Mouse (Mus musculus): ENCODE results near the gene Ccnc. TPM values are rescaled to one million over a fixed set of nuclear protein-coding genes. Genes with fewer than 3 reads are reported as not detected.

Ccnc gene
- 38.9 and 39.7 TPM in 2 replicates for polyA plus RNA-seq (2015; fragmentation: Nextera tagmentation; extraction: Ambion mirVana)

DNA sequence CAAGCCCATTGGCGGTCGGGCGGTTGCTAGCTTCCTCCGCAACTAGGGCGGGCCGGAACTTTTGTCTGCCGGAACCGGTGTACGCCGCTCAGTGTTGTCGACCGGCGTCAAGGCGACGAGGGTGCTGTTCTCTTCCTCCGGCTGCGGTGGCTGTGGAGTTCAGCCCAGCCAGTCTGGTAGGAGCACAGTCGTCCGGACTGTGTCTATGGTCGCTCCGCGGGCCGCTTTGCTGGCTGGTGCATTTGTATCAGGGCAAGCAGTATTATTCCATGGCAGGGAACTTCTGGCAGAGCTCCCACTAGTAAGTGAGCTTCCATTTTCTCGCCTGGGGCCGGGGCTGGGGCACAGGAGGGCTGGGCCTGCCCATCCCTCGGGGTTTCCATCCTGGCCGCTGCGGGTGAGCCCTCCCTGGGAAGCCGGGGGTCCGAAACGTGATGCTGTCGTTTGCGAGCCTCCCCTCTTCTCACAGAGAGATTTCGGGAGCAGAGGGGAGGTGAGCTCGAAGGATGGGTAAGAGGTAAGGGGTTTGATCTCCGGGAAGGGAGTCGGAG is at the start of gene Ccnc:
Ccnc (plus strand) TSS at position 87 of the 551 bp plus-strand sequence.
- DNase-seq (ENCODE audit: low spot score) = peak; percentile 89

DNA sequence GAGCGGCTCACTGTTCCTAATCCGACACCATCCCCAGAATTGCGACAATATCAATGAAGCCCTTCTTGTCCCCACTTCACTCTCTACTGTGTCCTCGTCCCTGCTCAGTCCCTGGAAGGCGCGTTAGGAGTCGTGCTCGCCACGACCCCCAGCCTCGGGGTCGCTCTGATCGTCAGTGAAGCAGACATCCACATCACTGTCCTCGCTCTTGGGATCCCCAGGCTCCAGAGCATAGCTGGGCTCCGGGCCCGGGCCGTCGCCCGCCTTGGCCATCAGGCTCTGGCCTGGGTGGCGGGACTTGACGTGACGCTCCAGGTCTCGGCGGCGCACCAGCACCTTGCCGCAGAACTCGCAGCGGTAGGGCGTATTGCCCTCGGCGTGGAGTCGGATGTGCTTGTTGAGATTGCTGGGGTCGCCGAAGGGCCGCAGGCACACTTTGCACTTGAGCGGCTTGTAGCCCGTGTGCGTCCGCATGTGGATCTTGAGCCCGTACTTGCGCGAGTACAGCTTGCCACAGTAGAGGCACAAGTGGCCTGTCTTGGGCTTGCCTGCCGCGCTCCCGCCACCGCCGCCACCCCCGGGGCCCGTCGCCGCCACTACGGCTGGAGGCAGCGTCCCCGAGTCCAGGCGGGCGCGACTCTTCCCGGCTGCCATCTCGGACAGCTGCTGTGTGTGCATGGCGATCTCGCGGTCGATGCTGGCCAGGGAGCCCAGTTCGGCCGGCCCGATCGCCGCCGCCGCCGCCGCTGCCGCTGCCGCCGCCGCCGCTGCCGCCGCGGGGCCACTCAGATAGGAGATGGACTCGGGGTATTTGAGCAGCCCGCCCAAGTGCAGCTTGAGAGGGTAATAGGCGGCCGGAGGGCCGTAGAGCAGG is 49.2 kb upstream of the Ccnc start:
- no peak for DNase-seq (ENCODE audit: low spot score)

- DNase-seq (ENCODE audit: low spot score) = no peak
Measured at GRCm38 (mm10) chr4:21678975-21679623, 48.4 kb upstream of the Ccnc start.

GRCm38 (mm10) chr4:21679624-21680480 is 47.6 kb upstream of the Ccnc start:
- DNase-seq (ENCODE audit: low spot score) = no peak

- DNase-seq (ENCODE audit: low spot score) = no peak
Measured at GRCm38 (mm10) chr4:21680971-21681370, 46.5 kb upstream of the Ccnc start.

DNA sequence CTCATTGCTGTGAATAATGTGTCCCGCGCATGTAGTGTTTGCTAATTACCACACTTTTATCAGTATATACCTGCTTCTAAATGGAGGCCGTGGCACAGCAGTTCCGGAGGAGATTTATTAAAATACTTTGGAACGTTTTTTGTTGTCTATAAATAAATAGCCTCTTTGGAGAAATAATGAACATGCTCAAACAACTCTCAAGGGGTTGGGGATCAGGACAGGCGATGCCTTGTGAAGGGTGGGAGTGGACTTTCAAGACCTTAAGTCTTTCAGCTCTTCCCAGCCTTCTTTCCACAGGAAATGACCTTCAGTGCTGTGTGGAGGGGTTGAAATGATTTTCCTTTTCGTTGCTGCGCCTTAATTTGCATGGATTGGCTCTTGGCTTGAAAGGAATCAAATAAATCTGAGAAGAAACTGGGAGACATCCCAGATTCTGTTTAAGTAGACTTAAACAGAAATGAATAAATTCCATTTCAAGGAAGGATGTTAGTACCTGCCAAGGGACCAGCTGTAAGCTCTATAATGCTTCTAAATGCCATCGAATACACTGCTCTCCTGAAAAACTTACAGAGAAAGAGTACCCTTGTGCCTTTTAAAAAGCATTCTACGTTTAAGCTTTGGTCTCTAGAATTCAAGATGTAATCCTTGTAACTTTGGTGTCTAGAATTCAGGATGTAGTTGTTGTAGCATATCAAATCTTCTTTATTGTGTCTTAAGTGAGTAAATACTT is 44.9 kb upstream of the Ccnc start:
- DNase-seq (ENCODE audit: low spot score) = no peak

DNA sequence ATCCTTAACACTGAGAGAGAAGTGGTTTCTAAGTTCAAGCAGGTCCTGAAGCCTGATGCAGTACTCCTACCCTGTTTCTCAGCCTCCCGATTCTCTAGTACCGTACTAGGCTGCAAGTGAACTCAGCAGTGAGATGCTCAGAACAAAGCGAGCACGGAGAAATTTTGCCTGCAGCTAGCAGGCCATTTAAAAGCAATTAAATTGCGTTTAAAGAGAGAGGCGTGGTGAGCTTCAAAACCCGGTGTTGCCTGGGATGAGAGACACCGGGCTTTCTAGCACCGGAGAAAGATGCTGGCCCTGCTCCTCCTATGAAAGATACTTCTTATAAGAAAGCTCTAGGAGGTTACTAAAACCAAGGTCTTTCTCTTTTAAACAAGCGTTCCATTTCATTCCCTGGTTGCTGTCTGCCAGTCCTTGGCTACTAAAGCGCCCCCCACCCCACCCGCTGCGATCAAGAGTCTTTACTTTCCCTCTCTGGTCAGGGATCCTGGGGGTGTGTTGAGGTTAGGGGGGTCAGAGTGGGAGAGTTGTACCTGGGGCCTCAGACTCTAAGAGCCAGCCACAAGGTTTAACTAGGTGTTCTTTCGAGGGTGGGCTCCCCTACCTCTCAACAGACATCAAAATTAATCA is 43.0 kb upstream of the Ccnc start:
- DNase-seq (ENCODE audit: low spot score) = no peak

GRCm38 (mm10) chr4:21685595-21686091 is 41.9 kb upstream of the Ccnc start, which contains the start of gene Prdm13:
Gene Prdm13 (minus strand): TSS chr4:21685963.
- DNase-seq (ENCODE audit: low spot score) = no peak

GRCm38 (mm10) chr4:21686416-21686815 is 41.1 kb upstream of the Ccnc start:
- no peak for DNase-seq (ENCODE audit: low spot score)

- DNase-seq (ENCODE audit: low spot score) = no peak
Measured at GRCm38 (mm10) chr4:21686934-21687333, 40.6 kb upstream of the Ccnc start.

GRCm38 (mm10) chr4:21687783-21688702 is 39.5 kb upstream of the Ccnc start:
- no peak for DNase-seq (ENCODE audit: low spot score)

GRCm38 (mm10) chr4:21688703-21689200 is 38.7 kb upstream of the Ccnc start:
- no peak for DNase-seq (ENCODE audit: low spot score)

DNA sequence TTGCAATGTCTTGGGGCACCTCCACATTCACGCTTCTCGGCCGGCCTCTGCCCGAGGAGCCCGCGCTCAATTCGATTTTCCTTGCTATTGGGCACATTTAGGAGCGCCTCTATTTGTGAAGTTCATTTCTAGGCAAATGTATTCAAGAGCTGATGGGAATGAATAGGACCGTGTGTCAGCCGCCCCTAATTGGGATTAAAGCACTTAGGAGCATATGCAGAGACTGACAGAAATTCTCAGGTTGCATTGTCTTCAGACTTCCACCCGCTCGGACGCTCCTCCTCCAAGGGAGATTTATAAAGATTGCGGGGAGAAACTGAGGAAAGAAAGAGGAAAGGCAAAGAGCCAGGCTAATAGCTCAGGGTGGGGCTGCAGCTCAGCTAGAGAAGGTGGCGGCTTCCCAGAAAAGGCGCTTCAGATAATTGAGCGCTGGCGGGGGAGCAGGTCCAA is 38.0 kb upstream of the Ccnc start:
- DNase-seq (ENCODE audit: low spot score) = no peak

- no peak for DNase-seq (ENCODE audit: low spot score)
Measured at GRCm38 (mm10) chr4:21690221-21690620, 37.3 kb upstream of the Ccnc start.

DNA sequence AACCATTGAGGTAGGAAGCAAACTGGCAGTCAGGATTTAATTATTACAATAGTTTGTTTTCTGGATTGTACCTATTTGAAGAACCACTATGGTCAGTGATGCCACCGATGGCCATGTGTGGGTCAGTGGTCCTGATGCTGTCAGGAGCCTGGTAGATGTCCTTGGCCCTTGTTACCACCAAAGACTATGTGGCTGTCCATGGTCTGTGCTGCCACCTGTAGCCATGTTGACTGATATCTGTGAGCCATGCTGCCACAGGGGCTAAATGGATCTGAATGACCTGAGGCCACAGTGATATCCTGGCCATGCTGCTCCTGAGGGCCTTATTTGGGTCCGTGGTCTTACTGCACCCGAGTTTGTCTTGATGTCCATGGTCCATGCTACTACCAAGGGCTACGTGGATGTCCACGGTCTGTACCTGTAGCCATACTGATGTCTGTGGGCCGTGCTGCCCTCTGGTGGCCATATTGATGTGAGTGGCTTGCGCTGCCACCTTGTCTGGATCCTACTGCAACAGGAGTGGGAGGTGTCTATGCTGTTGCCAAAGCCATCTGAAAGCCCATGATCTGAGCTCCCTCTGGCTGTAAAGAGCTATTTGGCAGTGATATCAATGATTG is 31.8 kb upstream of the Ccnc start:
- peak; percentile 43 for DNase-seq (ENCODE audit: low spot score)

GRCm38 (mm10) chr4:21705046-21705445 is 22.5 kb upstream of the Ccnc start:
- no peak for DNase-seq (ENCODE audit: low spot score)

DNA sequence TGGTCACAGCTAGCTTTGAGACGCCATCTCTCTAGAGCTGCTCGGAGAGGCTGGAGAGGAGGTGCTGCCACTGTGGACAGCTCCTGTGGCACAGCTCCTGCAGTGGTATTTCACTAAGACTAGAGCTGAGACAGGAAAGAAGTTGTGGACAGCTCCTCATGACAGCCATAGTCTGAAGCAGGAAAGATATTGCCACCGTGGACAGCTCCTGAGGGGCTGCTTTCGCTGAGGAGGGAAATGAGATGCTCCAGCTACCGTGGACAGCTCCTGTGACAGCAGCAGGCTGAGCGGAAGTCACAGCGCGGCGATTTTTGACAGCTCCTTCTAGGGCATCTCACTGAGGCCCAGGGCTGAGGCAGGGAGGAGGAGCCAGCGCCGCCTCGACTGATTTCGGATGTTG is 15.4 kb upstream of the Ccnc start:
- DNase-seq (ENCODE audit: low spot score) = peak; percentile 79

DNA sequence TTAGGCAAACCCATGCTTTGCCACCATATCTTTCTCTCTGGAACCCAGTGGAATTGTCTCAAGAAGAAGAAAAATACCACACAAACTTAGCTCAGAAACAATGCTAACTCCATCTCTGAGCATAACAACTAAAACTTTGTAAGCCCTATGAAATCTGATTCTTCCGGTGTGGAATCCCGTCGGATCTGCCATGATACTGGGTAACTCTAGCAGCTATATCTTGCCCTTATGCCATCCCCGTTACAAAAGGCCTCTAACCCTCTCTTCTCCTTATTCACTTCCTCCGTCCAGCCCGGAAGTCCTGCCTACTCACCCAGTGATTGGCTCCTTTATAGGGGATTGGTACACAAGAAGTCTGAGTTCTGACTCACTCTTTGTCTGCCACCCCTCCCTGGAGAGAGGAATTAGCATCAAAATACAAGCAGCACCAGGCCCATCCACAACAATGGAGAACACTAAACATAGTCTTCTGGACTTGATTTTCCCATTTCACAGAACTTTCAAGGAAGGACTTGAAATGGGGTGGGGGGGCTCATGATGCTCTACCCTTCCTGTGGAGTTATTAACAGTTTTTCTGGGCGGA is 4.7 kb upstream of the Ccnc start:
- DNase-seq (ENCODE audit: low spot score) = no peak

Measured in thymus, postnatal 0 days (tissue).